Mouse (Mus musculus): ENCODE measurements around the gene Gm49325. TPM values are rescaled to one million over a fixed set of nuclear protein-coding genes. Genes with fewer than 3 reads are reported as not detected.

The Gm49325 gene
- total RNA-seq (2021) (10 to 100 TPM; 27.5 to 28.5 TPM), polyA plus RNA-seq (2012; rRNA removed) (not detected in 2 replicates)
- long read RNA-seq, partial matches to known transcripts: 0 of 19 reads
- long read RNA-seq, other reads (novel, unspliced or antisense): 19 of 19 reads

DNA sequence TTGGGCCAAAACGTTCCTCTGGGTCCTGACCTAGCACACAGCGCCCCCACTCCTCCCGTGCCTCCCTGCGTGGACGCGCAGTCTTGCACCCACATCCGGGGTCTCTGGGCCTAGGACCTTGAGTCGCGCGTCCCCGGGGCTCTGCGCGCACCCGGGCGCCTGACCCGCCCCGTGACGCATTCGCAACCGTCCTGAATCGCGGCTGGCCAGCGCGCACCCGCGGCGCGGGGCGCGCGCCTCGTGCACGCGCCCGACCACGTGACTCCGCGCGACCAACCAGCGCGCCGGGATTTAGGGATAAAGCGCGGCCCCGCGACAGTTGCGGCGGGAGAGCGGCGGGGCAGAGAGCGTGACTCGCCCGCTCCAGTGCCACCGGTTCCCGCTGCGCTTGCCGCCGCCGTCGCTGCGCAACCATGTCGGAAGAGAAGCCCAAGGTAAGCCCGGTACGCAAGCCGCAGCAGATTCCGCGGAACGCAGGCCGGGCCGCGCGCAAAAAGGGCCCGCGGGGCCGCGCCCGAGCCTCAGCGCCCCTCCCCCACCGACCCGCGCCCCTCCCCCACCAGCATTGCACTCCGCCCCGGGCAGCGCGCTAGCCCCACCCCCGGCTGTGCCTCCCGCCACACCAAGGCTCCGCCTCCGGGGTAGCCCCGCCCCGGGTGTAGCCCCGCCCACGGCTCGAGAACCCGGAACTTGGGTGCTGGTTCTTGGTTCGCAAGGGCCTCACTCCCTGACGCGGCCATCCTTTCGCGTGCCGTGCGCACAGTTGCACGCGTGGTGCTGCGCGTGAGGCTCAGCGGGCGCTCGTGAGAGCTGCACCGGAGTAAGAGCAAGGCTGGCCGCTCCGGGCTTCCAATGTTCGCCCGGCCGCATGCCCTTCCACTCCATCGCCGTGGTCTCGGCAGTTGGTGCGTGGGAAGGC, at the start of gene Gm49325, which contains the start of gene Sumo3:
Gm49325 (plus strand) TSS at position 290 of the 919 bp plus-strand sequence.
Sumo3 (plus strand) TSS at position 190 of the 919 bp plus-strand sequence.
- DNase-seq: peak; percentile 99

DNA sequence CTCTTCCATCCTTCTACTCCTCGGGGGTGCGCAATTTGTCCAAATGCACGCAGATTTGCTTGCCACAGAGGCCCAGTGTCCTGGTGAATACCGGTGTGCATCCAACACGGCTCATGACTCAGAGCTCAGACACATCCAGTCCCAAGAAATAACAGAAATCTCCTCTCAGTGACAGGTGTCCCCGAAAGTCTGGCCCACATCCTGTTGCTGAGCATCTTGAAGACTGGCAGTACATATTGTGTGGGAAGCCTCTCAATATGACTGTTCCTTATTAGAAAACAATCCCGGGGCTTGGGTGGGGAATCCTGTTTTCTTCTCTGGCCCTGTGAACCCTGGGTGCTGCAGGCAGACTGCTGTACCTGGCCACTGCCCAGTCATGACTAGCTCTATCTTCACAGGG, 49.4 kb upstream of the Gm49325 start:
- no peak for DNase-seq

DNA sequence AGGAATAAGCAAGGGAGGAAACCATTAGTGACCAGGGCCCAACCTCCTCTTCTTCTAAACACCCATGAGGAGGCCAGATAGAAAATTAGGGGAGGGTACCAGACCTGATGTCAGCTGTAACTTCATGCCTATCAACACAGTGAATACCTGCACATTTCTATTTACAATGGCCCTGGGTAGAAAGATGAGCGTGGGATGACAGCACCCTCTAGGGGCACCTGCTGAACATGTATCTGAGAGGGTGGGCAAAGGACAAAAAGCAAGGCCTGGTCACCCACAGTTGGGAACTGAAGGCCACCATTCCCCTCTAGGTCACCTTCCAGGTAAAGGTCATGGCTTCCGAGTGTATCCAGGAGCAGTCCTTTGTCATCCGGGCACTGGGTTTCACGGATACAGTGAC, 48.4 kb upstream of the Gm49325 start:
- DNase-seq: no peak

DNA sequence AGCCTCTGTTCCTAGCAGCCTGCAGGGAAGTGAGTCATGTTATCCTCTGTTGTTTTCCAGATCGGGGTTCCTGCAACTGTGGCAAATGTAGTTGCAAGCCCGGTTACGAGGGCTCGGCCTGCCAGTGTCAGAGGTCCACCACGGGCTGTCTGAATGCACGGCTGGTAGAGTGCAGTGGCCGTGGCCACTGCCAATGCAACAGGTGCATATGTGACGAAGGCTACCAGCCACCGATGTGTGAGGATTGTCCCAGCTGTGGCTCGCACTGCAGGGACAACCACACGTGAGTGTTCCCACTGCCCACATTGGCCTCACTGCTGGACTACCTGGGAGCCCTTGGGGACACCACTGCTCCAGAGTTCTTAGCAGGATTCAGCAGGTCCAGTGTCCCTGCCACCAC, 45.9 kb upstream of the Gm49325 start:
- no peak for DNase-seq

DNA sequence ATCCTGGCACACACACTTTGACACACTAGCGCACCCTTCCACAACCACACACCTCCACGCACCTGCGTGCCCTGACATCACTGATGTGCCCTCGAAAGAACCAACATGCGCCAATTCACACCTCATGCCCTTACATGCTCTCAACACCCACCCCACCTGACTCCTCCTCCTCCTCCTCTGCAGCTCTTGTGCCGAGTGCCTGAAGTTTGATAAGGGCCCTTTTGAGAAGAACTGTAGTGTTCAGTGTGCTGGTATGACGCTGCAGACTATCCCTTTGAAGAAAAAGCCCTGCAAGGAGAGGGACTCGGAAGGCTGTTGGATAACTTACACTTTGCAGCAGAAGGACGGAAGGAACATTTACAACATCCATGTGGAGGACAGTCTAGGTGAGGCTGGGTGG, 45.2 kb upstream of the Gm49325 start:
- no peak for DNase-seq

DNA sequence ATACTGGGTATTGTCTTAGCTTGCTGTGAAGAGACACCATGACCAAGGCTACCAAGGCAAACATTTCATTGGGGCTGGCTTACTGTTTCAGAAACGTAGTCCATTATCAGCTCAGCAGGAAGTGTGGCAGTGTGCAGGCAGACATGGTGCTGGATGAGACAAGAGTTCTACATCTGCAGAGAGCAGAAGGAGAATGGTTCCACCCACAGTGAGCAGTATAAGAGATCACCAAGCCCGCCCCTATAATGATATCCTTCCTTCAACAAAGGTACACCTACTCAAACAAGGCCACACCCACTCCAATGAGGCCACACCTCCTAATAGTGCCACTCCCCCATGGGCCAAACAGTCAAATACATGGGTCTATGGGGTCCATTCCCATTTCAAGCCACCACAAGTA, 44.5 kb upstream of the Gm49325 start:
- DNase-seq: no peak

DNA sequence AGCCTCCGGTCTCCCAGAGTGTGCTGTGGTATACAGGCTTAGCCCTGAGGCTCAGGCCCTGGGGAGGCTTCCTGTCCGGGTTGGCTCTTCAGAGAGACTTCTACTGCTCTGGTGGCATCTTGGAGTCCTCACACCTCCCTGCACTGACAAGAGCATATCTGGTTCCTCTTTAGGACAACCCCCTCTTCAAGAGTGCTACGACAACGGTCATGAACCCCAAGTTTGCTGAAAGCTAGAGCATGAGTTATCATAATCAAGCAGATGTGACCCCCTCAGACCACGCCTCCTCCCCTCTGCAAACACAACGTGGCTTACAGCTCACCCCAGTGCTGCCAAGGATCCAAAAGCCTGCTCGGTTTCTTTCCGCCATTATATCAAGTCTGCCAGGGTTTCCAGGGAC, 41.0 kb upstream of the Gm49325 start:
- no peak for DNase-seq

DNA sequence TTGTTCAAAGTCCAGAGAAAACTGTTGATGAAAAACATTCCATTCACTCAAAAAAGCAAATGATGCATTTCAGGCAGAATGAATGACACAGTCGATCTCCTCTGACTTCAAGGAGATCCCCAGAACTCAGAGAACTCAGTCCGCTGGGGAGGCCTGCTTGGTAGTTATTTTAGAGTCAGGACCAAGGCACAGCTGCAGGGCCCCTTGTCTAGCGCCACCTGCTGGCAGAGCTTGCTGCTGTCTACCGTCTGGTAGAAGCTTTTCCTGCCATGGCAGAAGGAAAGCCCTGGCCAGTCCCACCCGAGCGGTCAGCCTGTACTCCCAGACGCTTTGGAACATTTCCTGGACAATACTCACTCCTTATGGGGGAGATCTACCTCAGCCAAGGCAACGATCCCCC, 39.3 kb upstream of the Gm49325 start:
- peak; percentile 83 for DNase-seq

DNA sequence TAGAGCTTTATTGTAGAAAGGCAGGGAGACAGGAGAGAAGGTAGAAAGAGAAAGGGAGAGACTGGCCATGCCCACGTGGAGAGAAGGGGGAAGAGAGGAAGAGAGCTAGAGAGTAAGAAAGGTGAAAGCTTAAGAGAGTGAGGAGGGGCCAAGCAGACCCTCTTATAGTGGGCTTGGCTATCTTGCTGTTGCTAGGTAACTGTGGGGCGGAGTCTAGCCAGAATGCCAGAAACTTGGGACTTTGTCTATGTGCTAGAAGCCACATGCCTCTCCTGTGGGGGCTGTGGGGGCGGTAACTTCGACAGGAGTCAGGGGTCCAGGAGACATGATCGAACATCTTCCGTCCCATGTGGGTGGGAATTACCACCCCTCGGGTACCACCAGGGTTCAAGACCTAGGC, 36.5 kb upstream of the Gm49325 start:
- no peak for DNase-seq

DNA sequence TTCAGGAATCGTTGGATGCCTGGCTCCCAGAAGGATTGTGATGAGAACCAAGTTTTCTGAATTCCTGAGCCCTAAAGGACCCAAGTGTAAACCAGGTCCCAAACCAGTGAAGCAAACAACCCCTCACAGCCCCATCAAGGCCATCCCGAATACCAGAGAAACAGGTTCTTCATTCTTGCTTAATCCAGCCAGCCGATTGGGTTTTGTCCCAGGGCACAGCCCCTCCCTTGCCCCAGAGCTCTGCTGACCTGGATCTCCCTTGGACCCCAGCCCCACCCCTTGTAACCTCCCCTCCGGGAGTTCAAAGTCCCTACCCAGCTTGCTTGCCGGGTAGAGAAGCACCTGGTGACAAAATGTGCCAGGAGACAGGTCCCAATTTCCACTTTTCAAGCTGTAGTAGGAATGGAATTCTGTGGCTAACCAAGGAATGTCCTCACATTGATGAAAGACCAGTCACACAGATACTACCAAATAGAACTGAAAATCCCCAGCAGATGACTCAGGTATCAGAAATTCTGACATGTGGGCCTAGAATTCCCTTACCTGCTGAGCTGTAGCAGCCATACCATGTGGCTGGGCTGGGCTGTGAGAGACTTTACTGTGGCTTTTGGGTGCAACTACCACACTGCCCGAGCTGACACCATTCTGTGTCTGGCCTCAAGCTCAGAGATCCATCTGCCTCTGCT, 35.9 kb upstream of the Gm49325 start:
- DNase-seq: no peak

DNA sequence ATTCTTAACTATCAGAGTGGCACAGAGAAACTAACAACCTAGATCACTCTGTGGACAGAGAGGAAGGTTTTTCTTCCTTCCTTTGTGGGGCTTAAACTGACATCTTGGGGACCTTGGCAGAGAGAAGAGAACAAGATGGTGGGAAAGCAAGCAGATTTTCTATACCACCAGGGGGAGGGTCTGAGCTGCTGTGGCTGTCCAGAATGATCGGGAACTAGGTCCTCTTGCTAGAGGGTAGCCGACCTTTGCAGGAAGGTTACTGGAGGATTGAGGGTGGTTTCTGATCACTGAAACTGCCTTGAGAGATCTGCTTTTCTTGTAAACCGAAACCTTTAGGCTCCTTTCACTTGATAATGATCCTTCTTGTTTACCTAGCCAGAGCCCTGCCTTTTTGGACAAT, 33.8 kb upstream of the Gm49325 start:
- DNase-seq: no peak

DNA sequence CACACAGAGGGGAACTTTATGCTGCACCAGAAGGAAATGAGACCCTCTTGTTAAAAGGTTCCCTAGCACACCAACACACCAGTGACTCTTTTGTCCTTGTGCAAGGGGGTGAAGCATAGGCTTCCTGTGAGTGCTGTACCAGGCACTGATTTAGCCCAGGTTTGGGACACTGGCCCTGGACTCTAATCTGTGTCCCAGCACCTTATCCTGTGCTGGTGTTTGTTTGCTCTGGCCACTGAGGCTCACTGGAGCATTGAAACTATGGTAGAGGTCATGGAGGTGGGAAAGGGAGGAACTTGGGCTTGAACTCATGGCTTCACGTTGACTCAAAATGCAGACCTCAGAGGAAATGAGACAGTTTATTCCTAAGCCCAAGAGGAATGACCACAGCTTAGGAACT, 32.8 kb upstream of the Gm49325 start:
- DNase-seq: no peak

DNA sequence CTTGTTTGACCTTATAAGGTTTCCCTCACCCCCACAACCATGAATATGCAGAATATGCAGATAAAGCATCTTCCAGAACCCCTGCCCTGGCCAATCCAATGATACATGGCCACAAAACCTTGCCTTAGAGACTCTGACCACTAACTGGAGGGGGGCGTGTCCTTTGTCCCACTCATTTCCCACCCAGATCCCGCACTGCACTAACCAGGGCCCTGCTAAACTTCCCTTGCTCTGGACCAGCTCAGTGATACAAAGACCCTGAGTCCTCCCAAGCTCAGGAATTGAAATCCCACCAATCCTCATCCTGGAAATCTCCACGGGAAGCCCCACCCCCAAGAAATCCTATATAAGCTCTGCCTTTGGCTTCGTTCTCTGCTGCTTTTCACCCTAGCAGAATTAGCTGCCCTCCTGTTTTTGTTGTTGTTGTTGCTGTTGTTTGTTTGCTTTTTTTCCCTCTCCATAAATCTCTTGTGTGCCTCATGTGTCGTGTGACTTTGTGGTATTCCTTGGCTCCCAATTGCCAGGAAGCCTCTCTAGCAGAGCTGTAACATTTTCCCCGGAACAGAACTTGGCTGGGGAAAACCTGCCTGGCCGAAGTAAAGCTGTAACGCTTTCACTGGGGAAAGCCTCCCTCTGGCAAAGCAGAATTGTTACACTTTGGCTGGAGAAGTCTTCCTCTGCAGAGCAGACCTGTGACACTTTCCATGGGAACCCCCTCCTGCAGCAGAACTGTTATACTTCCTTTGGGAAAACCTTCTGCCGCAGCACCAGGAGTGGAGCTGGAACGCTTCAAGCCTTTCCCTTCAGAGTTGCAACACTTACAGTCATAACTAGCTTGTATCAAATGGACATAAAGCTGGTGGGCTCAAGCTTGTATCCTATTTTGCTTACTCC, 25.7 kb upstream of the Gm49325 start:
- DNase-seq: no peak

DNA sequence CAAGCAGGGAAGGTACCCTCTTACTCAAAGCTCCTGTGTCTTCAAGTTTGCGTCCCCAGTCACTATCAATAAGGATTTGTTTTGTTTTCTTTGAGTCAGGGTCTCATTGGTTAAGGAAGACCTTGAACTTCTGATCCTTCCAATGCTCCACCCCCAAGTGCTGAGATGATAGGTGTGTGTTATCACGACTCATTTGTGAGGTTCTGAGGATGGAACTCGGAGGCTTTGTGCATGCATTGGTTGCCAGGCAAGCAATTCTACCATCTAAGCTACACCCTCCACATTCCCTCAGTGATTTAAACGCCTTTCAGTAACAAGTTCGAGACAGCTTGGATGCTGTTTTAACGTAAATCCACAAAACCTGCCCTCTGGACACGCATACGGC, 25.0 kb upstream of the Gm49325 start:
- no peak for DNase-seq

DNA sequence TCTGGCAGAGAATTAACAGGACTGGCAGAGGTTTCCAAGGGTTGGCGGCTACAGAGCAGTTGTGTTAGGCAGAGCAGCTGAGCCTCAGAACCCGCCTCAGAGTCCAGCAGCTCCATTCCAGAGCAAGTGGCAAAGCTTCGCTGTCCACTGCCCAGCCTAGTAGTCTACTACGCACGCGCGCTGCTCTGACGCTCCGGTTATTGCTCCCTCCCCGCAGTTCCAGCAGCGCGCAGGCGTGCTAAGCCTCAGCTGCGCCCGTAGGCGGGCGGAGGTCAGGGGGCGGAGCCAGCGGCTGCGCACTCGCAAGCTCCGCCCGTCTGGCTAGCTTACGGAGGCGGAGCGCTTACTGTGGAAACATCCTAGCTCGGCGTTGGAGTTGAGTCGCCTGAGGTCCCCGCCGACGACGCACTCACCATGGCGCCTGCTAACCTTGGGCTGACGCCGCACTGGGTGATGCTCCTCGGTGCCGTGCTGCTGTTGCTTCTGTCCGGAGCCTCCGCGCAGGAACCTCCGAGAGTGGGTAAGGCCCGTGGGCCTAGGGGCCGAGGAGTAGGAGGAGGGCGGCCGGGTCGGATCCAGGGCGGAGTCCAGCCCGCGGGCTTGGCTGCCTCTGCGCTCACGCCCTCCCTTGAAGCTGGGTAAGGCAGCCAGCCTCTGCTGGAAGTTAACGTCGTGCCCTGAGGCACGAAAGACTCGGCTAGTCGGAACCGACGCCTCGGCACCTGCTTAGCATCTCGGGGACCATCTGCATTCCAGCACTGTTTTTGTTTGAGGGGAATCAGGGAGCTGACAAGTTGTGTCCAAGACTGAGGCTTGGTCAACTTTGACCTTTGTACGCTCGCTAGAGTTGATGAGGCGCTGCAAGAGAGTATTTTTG, 24.4 kb upstream of the Gm49325 start, which contains the start of gene Pttg1ip:
Pttg1ip (plus strand) TSS at position 313 of the 877 bp plus-strand sequence.
- DNase-seq: peak; percentile 98

DNA sequence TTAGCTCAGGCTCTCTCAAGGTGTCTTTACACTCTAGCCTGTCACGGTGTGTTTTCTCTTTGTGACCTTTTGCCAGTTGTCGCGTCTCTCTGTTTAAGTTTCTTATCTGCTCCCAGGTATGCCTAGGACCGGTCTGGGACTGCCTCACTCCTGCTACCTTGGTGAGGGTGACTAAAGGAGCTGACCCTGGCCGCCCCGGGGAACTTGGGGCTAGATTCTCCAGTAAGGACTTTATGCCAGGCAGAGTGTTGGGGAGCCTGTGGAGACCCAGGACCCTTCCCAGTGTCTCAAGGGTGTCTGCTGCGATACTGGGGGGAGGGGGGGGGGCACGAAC, 23.7 kb upstream of the Gm49325 start:
- no peak for DNase-seq

DNA sequence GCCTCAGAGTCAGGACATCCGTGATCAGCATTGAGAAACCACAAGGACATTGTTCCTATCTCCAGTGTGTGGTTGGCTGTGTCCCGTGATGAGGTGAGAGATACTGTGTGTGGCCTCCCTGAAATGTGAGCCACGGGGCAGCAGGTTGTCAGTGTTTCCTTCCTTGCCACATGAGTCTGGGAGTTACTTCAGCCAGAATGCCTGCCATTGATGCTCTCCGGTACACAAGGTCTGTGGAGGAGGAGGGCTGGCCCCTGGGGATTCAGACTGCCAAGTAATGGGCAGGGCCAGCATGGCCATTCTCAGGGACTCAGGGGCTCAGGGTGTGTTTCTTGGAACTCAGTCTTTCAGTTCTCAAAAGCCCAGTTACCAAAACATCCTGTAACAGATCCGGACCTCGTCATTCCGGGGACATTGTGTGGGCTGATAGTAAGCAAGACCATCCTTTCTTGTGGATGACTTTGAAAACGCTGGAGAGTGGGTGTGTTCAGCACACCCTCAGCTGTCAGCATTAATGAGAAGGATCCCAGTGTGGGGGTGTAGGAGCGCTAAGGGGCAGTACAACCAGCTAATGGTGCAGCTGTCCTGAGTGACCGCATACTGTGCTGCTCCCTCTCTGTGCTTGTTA, 22.1 kb upstream of the Gm49325 start:
- DNase-seq: peak; percentile 56

DNA sequence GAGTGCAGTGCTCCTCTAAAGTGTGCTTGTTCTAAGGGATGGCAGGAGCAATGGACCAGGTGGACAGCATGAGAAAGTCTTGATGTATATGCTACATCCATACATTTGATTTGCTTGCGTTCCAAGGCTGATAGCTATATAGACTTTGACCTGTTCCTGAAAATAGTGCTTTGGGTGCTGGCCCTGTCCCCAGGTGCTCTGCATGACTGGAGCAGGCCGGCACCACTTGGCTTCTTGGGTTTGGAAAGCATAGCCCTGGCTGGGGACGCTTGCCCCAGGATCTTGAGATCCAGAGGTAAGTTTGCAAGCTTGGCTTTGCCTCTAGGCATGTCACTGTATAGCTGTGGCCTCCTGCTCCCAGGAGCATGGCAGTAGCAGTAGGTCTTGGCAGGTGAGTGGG, 19.4 kb upstream of the Gm49325 start:
- no peak for DNase-seq

DNA sequence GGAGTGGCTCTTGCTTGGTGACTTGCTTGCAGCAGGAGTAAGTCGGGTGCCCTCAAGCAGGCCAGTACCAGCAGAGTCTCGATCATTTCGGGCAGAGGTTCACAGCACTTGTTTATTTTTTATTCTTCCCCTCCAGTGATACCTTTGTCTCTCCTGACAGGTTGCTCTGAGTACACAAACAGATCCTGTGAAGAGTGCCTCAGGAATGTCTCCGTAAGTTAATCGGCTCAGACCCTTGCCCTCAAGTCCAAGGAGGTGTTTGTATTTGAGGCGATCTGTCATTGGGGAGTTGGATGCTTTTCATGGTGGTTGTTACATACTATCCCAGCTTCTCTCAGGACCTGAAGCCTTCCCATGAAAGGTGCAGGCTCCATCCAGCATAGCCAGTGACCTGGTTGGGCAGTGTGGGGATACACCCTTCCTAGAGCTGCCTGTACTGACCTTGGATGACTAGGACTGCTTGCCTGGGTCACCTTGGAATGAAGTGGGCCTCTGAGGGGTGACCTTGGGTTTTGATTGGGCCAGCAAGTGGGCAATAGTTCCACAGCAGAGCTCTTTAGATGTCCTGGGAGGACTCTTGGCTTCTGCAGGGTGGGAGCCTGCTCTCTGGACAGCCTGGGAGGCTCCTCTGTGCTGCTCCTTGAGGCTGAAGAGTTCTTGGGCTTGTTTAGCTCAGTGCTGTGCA, 18.8 kb upstream of the Gm49325 start:
- DNase-seq: peak; percentile 59

DNA sequence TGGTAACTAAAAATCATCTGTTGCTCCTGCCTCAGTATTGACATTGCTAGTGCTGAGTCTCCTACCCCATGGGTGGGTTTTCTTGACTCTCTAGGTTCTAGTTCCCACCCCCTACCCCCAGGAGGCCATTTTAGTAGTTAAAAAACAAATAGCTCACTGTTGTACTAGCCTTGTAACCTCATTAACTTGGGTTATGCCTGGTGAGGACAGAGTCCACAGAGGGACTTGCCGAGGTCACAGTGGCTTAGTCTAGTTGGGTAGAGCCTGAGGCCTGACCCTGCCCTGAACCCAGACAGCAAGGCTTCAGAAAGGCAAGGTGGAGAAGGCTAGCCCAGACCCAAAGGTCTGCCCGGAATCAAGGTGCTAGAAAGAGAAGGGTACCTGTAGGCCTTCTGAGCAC, 18.0 kb upstream of the Gm49325 start:
- no peak for DNase-seq
